Mouse (Mus musculus): ENCODE measurements around the gene Exosc8.

DNA sequence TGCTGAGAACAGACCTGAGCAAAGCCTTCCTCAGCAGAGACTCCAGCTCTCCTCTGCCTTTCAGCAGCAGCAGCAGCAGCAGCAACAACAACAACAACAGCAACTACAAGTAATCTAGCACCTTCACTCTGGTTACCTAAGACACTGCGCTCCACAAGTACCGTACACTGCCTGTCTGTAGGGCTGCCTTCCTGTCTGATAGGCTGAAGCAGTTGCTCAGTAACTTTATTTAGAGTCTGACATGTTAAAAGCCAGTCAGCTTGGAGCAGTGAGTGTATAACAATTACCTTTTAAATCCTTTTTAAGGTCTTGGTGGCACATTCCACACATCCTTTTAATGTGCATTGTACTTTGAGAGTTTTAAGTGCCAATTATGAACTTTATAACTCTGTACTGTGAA lies 7.6 kb downstream of the Exosc8 start:
- TF ChIP-seq CTCF (IDR thresholded peaks at IDR 0.05; ENCODE audit: extremely low read depth, insufficient read depth, insufficient read length, insufficient replicate concordance) = no peak
- TF ChIP-seq POLR2A (IDR thresholded peaks at IDR 0.05; ENCODE audit: low read depth, low read length) = no peak

Data from spleen, adult 2 months (tissue).